Mouse (Mus musculus) forebrain, embryonic 14.5 days (tissue): ENCODE data around the gene Ggta1. TPM values are rescaled to one million over a fixed set of nuclear protein-coding genes. Genes with fewer than 3 reads are reported as not detected.

Experiments
- ATAC-seq: fragments of 200-750 bp; cut with Nextera tagmentation; 2 replicates; pipeline ENCODE4 v1.8.0; 2017; ENCODE audit warnings: mild to moderate bottlenecking, moderate library complexity
- DNase-seq: peaks from one replicate; pipeline ENCODE4 v3.0.0-alpha.2; 2015; ENCODE audit warnings: low spot score
- H3K27ac ChIP-seq: fragments of 300-500 bp; sonication (generic); 2 replicates; pipeline ENCODE4 v1.5.1; 2014; ENCODE audit warnings: low read depth, mild to moderate bottlenecking, control low read depth, low read length, moderate library complexity
- H3K27me3 ChIP-seq: fragments of 300-500 bp; sonication (generic); replicated peaks from 2 replicates; pipeline ENCODE4 v1.6.1; 2014; ENCODE audit warnings: low read length, control low read depth, mixed read lengths; ENCODE audit not compliant: control insufficient read depth, insufficient read depth
- H3K36me3 ChIP-seq: fragments of 300-500 bp; sonication (generic); 2 replicates; pipeline ENCODE4 v1.6.1; 2014; ENCODE audit warnings: low read length, control low read depth; ENCODE audit not compliant: control insufficient read depth, insufficient read depth
- H3K4me1 ChIP-seq: fragments of 300-500 bp; sonication (generic); 2 replicates; pipeline ENCODE4 v1.6.1; 2014; ENCODE audit warnings: antibody characterized with exemption, low read length, control low read depth; ENCODE audit not compliant: control insufficient read depth, insufficient read depth
- H3K4me2 ChIP-seq: fragments of 300-500 bp; sonication (generic); 2 replicates; pipeline ENCODE4 v1.6.1; 2014; ENCODE audit warnings: mild to moderate bottlenecking, control low read depth, low read length
- H3K4me3 ChIP-seq: fragments of 300-500 bp; sonication (generic); 2 replicates; pipeline ENCODE4 v1.5.1; 2014; ENCODE audit warnings: low read depth, low read length, control low read depth
- H3K9ac ChIP-seq: fragments of 300-500 bp; sonication (generic); 2 replicates; pipeline ENCODE4 v1.6.1; 2014; ENCODE audit warnings: mild to moderate bottlenecking, low read length, control low read depth, moderate library complexity
- H3K9me3 ChIP-seq: fragments of 300-500 bp; sonication (generic); replicated peaks from 2 replicates; pipeline ENCODE4 v1.6.1; 2016; ENCODE audit warnings: low read length, control low read depth, mixed read lengths; ENCODE audit not compliant: control insufficient read depth
- WGBS: fragments of 180-500 bp; shearing (Covaris S2); extraction: QIAGEN DNeasy Blood & Tissue Kit; methylation state at CpG from one replicate; pipeline ENCODE4 v1.1.7; 2014; 5-methylcytosine and 5-hydroxymethylcytosine counted together
- polyA plus RNA-seq: library from polyadenylated mRNA; unstranded; fragments of >200 nt; fragmentation: Nextera tagmentation; extraction: Ambion mirVana; gene quantifications from 2 replicates; pipeline ENCODE4 v1.2.1, GENCODE M21; 2014

The Ggta1 gene
- polyA plus RNA-seq, 1 experiment from 2014 or later = 6.1 TPM

DNA sequence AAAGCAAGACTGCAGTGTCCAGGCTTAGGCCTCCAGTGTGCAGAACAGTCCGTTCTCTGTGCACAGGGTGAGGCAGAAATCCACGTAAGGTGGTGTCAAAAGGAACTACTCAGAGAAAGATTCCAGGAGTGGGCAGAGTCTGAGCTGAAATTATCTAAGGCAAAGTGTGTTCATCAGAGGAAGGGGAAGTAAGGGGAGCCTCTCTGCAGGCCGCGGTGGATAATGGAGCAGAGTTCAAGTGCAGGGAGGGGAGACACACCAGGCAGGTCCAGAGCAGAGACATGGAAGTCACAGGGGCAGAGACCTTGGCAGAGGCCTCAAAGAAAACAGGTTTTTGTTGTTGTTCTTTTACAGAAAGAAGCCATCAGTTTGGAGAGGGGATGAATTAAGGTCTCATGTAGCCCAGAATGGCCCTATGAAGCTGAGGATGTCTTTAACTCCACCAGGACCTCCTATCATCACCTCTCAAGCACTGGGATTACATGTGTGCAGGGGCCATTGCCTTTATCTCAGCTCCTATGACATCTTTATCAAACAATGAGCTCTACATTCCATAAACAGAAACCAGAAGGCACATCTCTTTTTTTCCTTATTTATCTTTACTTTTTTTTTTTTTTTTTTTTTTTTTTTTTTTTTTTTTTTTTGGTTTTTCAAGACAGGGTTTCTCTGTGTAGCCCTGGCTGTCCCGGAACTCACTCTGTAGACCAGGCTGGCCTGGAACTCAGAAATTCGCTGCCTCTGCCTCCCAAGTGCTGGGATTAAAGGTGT lies 42.7 kb upstream of the Ggta1 start:
- no peaks in the 10 kb centered on the region for H3K27me3 ChIP-seq
- H3K9me3 ChIP-seq = no peaks in the 10 kb centered on the region
- 89% methylated on average over 6 of the region's 6 CpGs for WGBS
- no peak overlapping the region for H3K9ac ChIP-seq
- ATAC-seq = no peak
- H3K4me1 ChIP-seq = no peaks in the 10 kb centered on the region
- no peak overlapping the region for H3K4me2 ChIP-seq
- no peak overlapping the region for H3K27ac ChIP-seq
- DNase-seq = no peak
- H3K4me3 ChIP-seq = no peak overlapping the region
- H3K36me3 ChIP-seq = no peaks in the 10 kb centered on the region

DNA sequence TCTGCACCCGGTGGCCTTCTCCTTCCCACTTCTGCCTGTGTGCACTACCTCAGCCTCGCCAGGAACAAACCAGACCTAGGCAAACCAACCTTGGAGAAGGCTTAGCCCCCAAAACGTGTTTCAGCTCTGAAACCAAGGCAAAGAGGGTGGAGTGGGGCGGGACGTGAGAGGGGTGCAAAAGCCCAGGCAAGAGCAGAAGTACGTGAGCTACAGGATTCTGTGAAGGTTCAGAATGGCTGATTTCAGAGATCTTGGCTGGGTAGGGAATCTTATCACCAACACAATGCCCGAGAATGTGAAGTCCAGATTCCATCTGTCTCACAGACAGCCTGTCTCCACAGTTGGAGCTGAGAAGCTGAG lies 41.4 kb upstream of the Ggta1 start:
- Histone ChIP-seq H3K27ac (no peak overlapping the region), H3K27me3 (no peaks in the 10 kb centered on the region), H3K9me3 (no peaks in the 10 kb centered on the region), H3K36me3 (no peaks in the 10 kb centered on the region), H3K9ac (no peak overlapping the region), H3K4me2 (no peak overlapping the region), H3K4me3 (no peak overlapping the region), H3K4me1 (no peaks in the 10 kb centered on the region)
- 82% methylated on average over 7 of the region's 7 CpGs for WGBS
- no peak for ATAC-seq
- DNase-seq = no peak

DNA sequence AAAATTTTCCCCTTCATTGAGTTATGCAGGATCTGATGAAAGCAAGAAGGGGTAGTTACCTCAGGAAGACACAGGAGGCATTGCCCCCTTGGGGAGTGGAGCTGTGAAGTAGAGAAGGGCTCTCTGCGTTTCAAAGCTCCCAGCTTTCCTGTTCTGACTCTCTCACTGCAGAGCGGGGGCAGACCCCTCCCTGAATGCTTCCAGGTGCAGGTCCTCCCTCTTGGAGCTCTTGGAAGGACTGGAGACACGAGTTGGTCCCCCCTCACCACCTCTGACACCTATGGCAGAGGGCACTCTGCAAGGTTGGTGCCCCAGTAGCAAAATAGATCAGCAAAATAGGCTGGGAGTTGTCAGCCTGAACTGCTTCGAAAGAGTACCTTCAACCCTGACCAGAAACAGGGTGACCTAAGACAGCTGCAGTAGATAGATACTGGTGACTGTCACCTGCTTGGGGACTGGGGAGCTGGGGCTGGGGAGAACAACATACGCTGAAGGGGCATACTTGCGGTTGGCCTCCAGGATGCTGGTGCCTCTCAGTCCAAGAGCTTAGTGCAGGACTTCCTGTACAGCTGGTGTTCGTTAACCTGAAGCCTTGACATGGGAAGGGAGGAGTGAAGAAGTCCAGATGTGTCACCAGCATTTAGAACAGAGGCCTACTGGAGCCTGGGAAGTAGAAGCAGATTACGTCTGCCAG lies 40.8 kb upstream of the Ggta1 start:
- H3K27me3 ChIP-seq = no peaks in the 10 kb centered on the region
- no peak overlapping the region for H3K9ac ChIP-seq
- no peak for ATAC-seq
- H3K4me2 ChIP-seq = no peak overlapping the region
- 72% methylated on average over 8 of the region's 8 CpGs for WGBS
- H3K9me3 ChIP-seq = no peaks in the 10 kb centered on the region
- H3K27ac ChIP-seq = no peak overlapping the region
- H3K4me1 ChIP-seq = no peaks in the 10 kb centered on the region
- H3K36me3 ChIP-seq = no peaks in the 10 kb centered on the region
- no peak overlapping the region for H3K4me3 ChIP-seq
- DNase-seq = no peak

DNA sequence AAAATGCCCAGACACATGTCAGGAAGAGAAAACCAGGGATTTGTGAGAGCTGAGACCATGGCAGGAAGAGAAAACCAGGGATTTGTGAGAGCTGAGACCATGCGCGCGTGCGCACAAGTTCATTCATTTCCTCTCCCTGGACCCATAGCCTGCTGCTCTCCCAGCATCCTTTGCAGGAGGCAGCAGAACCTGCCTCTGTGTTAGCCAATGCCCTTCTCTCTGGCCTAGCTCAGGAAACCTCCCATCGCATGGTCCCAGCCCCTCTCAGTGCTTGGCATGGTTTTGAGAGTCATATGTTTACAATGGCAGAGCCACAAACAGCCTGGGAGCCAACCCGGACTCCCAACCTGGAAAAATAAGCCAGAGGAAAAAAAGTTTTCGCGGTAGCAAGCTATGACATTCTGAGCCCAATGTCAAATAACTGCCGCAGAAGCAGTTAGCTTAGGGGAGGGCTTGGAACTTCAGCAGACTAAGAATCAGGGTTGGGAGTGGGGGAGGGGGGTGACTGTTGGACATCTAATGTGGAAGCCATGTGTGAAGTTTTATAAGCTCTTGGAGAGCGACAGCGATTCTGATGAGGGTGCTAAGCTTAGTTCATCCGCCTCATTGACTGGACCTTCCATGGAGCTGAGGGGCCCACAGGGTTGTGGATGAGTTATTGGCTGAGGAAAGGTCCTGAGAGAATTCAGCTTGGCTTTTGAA lies 40.1 kb upstream of the Ggta1 start:
- Histone ChIP-seq H3K4me2 (no peak overlapping the region), H3K4me1 (no peaks in the 10 kb centered on the region), H3K27ac (no peak overlapping the region), H3K36me3 (no peaks in the 10 kb centered on the region), H3K4me3 (no peak overlapping the region), H3K9ac (no peak overlapping the region), H3K9me3 (no peaks in the 10 kb centered on the region), H3K27me3 (no peaks in the 10 kb centered on the region)
- ATAC-seq = no peak
- no peak for DNase-seq
- WGBS = 88% methylated on average over 12 of the region's 12 CpGs

DNA sequence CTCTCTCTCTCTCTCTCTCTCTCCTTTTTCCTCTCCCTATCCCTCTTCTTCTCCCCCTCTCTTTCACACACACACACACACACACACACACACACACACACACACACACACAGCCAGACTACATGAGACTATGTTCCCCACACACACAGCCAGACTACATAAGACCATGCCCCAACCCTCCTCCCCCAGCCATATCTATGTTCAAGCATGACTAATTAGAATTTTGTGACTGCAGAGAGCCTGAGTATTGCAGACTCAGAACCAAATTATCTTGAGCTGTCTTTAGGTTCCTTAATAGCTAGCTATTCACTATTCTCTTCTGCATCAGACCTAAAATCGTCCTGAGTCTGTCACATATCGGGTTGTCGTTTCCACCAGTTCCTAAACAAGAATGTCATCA lies 39.5 kb upstream of the Ggta1 start:
- no peak overlapping the region for H3K27ac ChIP-seq
- H3K4me1 ChIP-seq = no peaks in the 10 kb centered on the region
- ATAC-seq (no peak), DNase-seq (no peak)
- H3K36me3 ChIP-seq = no peaks in the 10 kb centered on the region
- H3K4me2 ChIP-seq = no peak overlapping the region
- no peaks in the 10 kb centered on the region for H3K9me3 ChIP-seq
- no peak overlapping the region for H3K4me3 ChIP-seq
- WGBS = 84% methylated on average over 3 of the region's 3 CpGs
- H3K9ac ChIP-seq = no peak overlapping the region
- no peaks in the 10 kb centered on the region for H3K27me3 ChIP-seq

DNA sequence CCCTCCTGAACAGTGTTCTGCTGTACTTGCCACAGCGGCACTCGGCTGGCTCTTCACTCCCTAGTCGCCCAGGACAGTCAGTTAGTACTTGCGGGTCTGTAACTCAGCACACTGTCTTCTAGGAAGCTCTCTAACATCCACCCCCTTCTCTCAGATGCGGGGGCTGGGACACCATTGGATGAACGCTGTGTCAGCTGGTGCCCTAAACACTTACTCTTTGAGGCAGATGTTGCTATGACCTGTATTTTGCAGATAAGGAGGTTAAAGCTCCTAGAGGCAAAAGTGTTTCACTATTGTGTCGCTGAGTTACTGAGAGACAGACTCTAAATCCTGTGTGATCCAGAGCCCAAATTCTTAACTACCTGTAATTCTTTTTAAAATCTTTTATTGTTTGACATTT lies 36.4 kb upstream of the Ggta1 start:
- no peaks in the 10 kb centered on the region for H3K4me1 ChIP-seq
- H3K4me2 ChIP-seq = no peak overlapping the region
- no peaks in the 10 kb centered on the region for H3K36me3 ChIP-seq
- no peaks in the 10 kb centered on the region for H3K9me3 ChIP-seq
- 84% methylated on average over 7 of the region's 7 CpGs for WGBS
- no peaks in the 10 kb centered on the region for H3K27me3 ChIP-seq
- H3K4me3 ChIP-seq = no peak overlapping the region
- no peak for DNase-seq
- ATAC-seq = no peak
- H3K27ac ChIP-seq = no peak overlapping the region
- no peak overlapping the region for H3K9ac ChIP-seq

DNA sequence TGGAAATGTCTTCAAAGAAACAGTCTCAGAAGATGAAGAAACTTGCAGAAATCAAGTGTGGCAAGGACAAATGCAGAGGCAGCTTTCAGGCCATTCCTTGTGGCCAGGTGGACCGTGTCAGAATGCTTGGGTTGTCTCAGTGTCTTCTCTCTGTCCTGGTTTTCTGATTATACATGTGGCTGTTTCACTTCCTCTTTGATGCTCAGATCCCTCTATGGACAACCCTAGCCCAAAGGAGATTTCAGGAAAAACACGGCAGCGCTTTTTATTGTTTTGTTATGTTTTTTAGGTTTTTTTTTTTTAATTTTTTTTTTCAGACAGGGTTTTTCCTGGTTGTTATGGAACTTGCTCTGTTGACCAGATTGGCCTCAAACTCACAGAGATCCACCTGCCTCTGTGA lies 35.9 kb upstream of the Ggta1 start:
- no peaks in the 10 kb centered on the region for H3K9me3 ChIP-seq
- no peak overlapping the region for H3K9ac ChIP-seq
- ATAC-seq (no peak), DNase-seq (no peak)
- H3K4me3 ChIP-seq = no peak overlapping the region
- no peaks in the 10 kb centered on the region for H3K36me3 ChIP-seq
- H3K27ac ChIP-seq = no peak overlapping the region
- H3K27me3 ChIP-seq = no peaks in the 10 kb centered on the region
- no peaks in the 10 kb centered on the region for H3K4me1 ChIP-seq
- no peak overlapping the region for H3K4me2 ChIP-seq
- 88% methylated on average over 3 of the region's 3 CpGs for WGBS

DNA sequence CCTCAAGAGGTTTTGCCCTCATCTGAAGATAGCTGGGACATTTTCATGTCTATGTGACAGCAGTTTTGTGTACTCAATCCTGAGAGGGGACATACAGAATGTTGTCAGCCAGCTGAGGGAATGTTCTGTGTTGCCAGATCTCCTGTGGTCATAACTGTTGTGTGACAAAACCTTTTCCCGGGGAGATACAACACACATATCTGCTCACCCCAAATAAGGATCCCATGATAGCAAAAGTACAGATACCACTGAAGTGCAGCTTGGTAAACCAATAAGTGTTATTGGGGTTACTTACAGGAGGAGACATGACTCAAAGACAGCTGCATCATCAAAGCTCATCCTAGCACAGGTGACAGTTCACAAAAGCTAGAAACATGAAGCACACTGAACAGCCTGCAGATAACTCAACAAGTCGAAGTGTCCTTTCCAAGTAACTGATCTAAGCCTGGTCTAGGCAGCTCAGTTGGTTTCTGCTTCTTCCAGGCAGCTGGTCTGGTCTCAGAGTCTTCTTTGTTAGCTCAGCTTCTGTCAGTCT lies 34.7 kb upstream of the Ggta1 start:
- no peak overlapping the region for H3K4me3 ChIP-seq
- H3K27ac ChIP-seq = no peak overlapping the region
- no peak for DNase-seq
- no peaks in the 10 kb centered on the region for H3K9me3 ChIP-seq
- H3K4me1 ChIP-seq = no peaks in the 10 kb centered on the region
- H3K9ac ChIP-seq = no peak overlapping the region
- no peak overlapping the region for H3K4me2 ChIP-seq
- 86% methylated on average over 2 of the region's 2 CpGs for WGBS
- no peak for ATAC-seq
- H3K27me3 ChIP-seq = no peaks in the 10 kb centered on the region
- no peaks in the 10 kb centered on the region for H3K36me3 ChIP-seq
